Mouse (Mus musculus) C2C12 (cell line): ENCODE results near the gene Itga1. TPM values are rescaled to one million over a fixed set of nuclear protein-coding genes. Genes with fewer than 3 reads are reported as not detected.

Experiments used
- H3K27me3 ChIP-seq: one replicate; pipeline ENCODE4 v1.6.1; 2011; ENCODE audit not compliant: control insufficient read depth, insufficient read depth, insufficient read length
- H3K36me3 ChIP-seq: one replicate; pipeline ENCODE4 v1.6.1; 2011; ENCODE audit not compliant: control insufficient read depth, insufficient read depth
- H3K4me3 ChIP-seq: one replicate; pipeline ENCODE4 v1.5.1; 2011; ENCODE audit warnings: mild to moderate bottlenecking, control low read depth; ENCODE audit not compliant: poor library complexity, insufficient read depth, severe bottlenecking
- H3K79me2 ChIP-seq: one replicate; pipeline ENCODE4 v1.6.1; 2011; ENCODE audit not compliant: control insufficient read depth, insufficient read depth
- H3K79me3 ChIP-seq: one replicate; pipeline ENCODE4 v1.6.1; 2011; ENCODE audit warnings: low read depth, control low read depth
- H3ac ChIP-seq: one replicate; pipeline ENCODE3; 2011; ENCODE audit warnings: low read depth; ENCODE audit not compliant: control insufficient read depth, insufficient read length
- CEBPB ChIP-seq: IDR thresholded peaks from one replicate; pipeline ENCODE4 v1.6.1; 2011; ENCODE audit warnings: low read depth, mild to moderate bottlenecking, control low read depth, moderate library complexity
- CTCF ChIP-seq: IDR thresholded peaks from one replicate; pipeline ENCODE4 v1.5.1; 2011; ENCODE audit not compliant: control insufficient read depth, insufficient read depth, insufficient read length
- FOSL1 ChIP-seq: IDR thresholded peaks from one replicate; pipeline ENCODE4 v1.8.0; 2011; ENCODE audit warnings: mild to moderate bottlenecking, low read length; ENCODE audit not compliant: poor library complexity, insufficient read depth, severe bottlenecking
- MAX ChIP-seq: IDR thresholded peaks from one replicate; pipeline ENCODE4 v1.6.1; 2011; ENCODE audit warnings: mild to moderate bottlenecking, control low read depth
- MYOD1 ChIP-seq: IDR thresholded peaks from one replicate; pipeline ENCODE4 v1.6.1; 2011; ENCODE audit warnings: low read depth; ENCODE audit not compliant: control insufficient read depth, insufficient read length
- MYOG ChIP-seq: IDR thresholded peaks from one replicate; pipeline ENCODE4 v1.6.1; 2011; ENCODE audit not compliant: control insufficient read depth, insufficient read length; ENCODE audit errors: extremely low read depth
- USF1 ChIP-seq: IDR thresholded peaks from one replicate; pipeline ENCODE4 v1.6.1; 2011; ENCODE audit warnings: low read depth, mild to moderate bottlenecking, control low read depth, moderate library complexity
- long read RNA-seq, 2 experiments: library from polyadenylated mRNA; unstranded; transcript quantifications; one replicate each; pipeline ENCODE4 v2.0.0; 2019 to 2020
- polyA plus RNA-seq: library from polyadenylated mRNA; unstranded; fragments of >200 nt; fragmentation: generic; extraction: Trizol; gene quantifications from one replicate; pipeline ENCODE4 v1.2.1, GENCODE M21; 2012; ENCODE audit warnings: missing spikeins

Gene Itga1
- 0.04 TPM for polyA plus RNA-seq
- long read RNA-seq, experiment 1, partial matches to known transcripts = 0 of 2 reads
- long read RNA-seq, experiment 1, other reads (novel, unspliced or antisense) = 2 of 2 reads
- long read RNA-seq, experiment 2, partial matches to known transcripts = 1 of 1 reads
- long read RNA-seq, experiment 2, other reads (novel, unspliced or antisense) = 0 of 1 reads

DNA sequence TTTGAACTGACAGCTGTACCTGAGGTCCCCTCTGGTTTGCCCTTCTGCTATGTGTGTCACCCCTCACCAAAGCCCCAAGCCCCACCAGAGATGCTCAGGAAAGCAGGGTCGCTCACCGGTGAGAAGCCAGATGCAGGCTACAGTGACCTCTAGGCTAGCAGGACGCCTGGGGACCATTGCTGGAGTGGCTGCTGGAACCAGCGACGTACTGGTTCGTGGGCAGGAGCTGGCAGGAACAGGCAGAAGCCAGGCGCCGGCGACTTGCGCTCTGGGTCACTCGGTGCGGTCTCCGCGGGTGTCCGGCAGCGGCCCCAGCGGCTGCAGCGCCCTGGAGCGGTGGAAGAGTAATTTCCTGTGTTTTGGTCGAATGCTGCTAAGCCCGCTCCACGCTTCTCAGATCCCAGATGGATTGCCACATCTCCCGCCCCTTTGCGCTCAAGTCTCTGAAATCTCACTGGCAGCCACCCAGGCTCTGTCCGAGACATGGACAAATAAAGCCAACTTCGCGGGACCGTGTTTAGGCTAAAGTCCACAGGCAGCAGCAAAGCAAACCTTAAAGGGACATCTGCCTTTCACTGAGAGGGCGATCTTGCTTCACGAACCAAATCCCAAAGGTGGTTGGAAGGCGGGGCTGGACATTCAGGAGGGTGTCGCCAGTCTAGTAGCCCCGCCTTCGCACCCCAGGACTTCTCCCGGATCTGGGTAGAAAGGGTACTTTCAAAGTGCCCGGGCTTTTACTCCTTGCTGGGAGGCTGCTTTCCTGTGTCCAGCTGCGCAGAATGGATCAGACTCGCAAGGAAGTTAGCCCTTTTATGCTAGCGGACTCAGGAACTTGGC, at the start of gene Itga1, which contains the start of gene Gm49395:
Gene Itga1, minus strand, starts transcription at position 610 of the 837 bp plus-strand sequence.
Gene Gm49395, minus strand, starts transcription at position 567 of the 837 bp plus-strand sequence.
- H3K79me3 ChIP-seq = no peaks in the 10 kb centered on the region
- H3K4me3 ChIP-seq = no peak within 1 kb of the TSS
- TF ChIP-seq CEBPB = peak; percentile 16
- TF ChIP-seq MAX = no peak
- no peak for TF ChIP-seq FOSL1
- no peak for TF ChIP-seq CTCF
- no peak for TF ChIP-seq MYOD1
- no peaks in the 10 kb centered on the region for H3K79me2 ChIP-seq
- H3ac ChIP-seq = peak within 1 kb of the TSS; percentile 3
- H3K36me3 ChIP-seq = no peaks in the 10 kb centered on the region
- H3K27me3 ChIP-seq = no peaks in the 10 kb centered on the region

DNA sequence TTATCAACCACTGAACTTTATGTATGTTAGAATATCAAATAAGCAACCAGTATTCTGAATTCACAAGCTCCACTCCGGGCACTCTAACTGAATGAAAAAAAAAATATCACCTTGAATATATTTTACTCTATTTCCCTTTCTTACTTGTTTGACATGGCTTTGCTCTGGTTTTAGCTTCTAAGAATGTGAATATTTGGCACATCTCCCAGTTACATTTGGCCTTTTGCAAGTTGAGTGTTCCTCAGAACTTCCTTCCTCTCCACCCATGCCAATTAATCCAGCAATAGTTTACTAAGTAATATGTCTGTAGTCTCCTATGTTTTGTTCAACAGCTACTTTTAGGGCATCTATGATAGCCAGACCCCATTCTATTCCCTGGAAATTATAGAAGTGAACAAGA, 48.8 kb upstream of the Itga1 start:
- Histone ChIP-seq H3K27me3 (no peaks in the 10 kb centered on the region), H3K79me2 (no peaks in the 10 kb centered on the region), H3K79me3 (no peaks in the 10 kb centered on the region), H3ac (no peak overlapping the region), H3K4me3 (no peak overlapping the region), H3K36me3 (no peaks in the 10 kb centered on the region)
- TF ChIP-seq FOSL1 = no peak
- no peak for TF ChIP-seq USF1
- no peak for TF ChIP-seq MYOG
- no peak for TF ChIP-seq CEBPB
- TF ChIP-seq CTCF = no peak
- no peak for TF ChIP-seq MAX

DNA sequence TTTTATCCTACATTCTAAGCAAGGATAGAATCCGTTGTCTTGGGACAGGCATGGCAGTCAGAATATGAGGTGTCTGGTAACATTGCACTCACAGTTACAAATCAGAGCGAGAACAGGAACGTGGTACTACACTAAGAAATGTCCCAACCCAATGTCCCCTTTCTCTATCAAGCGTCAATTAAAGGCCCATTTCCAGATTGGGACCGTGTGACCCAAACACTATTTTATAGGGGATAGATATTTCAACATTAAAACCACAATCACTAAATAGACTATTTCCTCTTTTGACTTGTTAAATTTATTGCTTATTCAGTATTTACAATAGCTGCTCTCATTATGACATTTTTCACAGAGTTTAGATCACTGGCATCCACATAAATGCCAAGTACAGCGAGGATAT, 48.1 kb upstream of the Itga1 start:
- H3K79me2 ChIP-seq = no peaks in the 10 kb centered on the region
- no peaks in the 10 kb centered on the region for H3K79me3 ChIP-seq
- no peak overlapping the region for H3K4me3 ChIP-seq
- TF ChIP-seq MYOD1 = no peak
- TF ChIP-seq FOSL1 = no peak
- no peak for TF ChIP-seq CEBPB
- no peak for TF ChIP-seq CTCF
- TF ChIP-seq USF1 = no peak
- no peak for TF ChIP-seq MYOG
- TF ChIP-seq MAX = no peak
- no peak overlapping the region for H3ac ChIP-seq
- H3K36me3 ChIP-seq = no peaks in the 10 kb centered on the region
- H3K27me3 ChIP-seq = no peaks in the 10 kb centered on the region

DNA sequence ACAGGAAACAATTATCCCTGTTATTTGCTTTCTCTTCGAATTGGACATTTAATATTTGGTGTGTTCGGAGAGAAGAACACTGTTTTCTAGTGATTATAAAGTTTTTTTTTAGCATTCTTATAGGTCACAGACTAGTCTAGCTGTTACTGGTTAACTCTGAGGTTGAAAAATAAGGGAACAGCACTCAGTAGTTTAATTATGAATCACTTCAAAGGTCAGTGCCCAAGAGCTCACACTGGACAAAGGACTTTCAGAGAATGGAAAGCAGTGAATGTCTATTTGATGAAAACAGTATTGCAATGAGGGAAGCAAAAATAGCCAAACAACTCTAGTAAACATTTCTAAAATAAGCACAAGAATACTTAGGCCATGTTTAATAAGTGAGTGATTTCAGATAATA, 41.8 kb upstream of the Itga1 start:
- Histone ChIP-seq H3K27me3 (no peaks in the 10 kb centered on the region), H3K79me3 (no peaks in the 10 kb centered on the region), H3K36me3 (no peaks in the 10 kb centered on the region), H3ac (no peak overlapping the region), H3K4me3 (no peak overlapping the region), H3K79me2 (no peaks in the 10 kb centered on the region)
- TF ChIP-seq MYOG (no peak), MAX (no peak), CEBPB (no peak), USF1 (no peak), CTCF (no peak), FOSL1 (no peak), MYOD1 (no peak)

DNA sequence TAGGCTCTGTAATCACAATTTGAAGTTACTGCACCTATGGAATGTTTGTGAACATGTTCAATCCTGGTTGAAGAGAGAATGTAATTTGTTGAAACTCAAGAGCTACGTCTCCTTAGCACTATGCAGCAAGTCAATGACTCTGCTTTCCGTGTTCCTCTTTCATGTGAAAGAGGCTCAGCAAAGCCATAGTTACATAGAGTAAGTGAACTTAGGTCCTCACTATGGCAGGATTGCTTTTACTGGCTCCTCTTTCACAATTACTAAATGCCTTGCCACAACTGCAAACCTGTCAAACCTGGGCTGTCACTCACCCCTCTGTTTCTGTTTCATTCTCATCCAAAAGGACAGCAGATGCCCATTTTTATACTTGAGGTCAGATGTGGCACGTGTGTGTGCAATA, 40.3 kb upstream of the Itga1 start:
- Histone ChIP-seq H3ac (no peak overlapping the region), H3K36me3 (no peaks in the 10 kb centered on the region)
- TF ChIP-seq MAX (no peak), CEBPB (no peak), CTCF (no peak), MYOD1 (no peak), USF1 (no peak), MYOG (no peak), FOSL1 (no peak)

DNA sequence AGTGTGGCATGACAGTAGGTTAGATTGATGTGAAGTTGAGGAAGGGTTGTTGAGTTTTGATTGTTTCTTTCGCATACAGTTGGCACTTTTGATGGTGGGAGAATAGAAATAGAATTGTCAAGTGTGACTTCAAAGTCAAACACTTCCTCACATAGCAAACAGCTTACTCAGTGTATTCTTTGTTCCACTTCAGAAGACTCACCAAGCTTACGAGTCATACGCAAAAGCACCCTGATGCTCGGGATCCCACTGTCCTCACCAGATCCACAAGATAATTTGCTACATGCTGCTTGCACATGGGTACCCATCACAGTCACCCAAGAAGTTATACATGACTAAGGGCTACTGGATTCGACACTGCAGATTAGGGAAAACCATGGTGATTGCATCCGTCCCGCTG, 36.7 kb upstream of the Itga1 start:
- Histone ChIP-seq H3K79me2 (no peaks in the 10 kb centered on the region), H3K27me3 (no peaks in the 10 kb centered on the region), H3ac (no peak overlapping the region), H3K36me3 (no peaks in the 10 kb centered on the region), H3K4me3 (no peak overlapping the region), H3K79me3 (no peaks in the 10 kb centered on the region)
- TF ChIP-seq MAX (no peak), FOSL1 (no peak), CTCF (no peak), MYOG (no peak), MYOD1 (no peak)

More for the DNA sequence above, 40.3 kb upstream of the Itga1 start:
- Histone ChIP-seq H3K79me3 (no peaks in the 10 kb centered on the region), H3K27me3 (no peaks in the 10 kb centered on the region), H3K4me3 (no peak overlapping the region), H3K79me2 (no peaks in the 10 kb centered on the region)
